Mouse (Mus musculus) hindbrain, embryonic 14.5 days (tissue): Measurements from ENCODE around the gene Myo18a. TPM values are rescaled to one million over a fixed set of nuclear protein-coding genes. Genes with fewer than 3 reads are reported as not detected.
A peak's percentile ranks its signal among the peaks of the same experiment; 100 is the strongest.

Experiments used
- ATAC-seq: fragments of 200-750 bp; cut with Nextera tagmentation; 2 replicates; pipeline ENCODE4 v1.8.0; 2017; ENCODE audit warnings: moderate number of reproducible peaks, mild to moderate bottlenecking, moderate TSS enrichment, moderate library complexity; ENCODE audit not compliant: low FRiP score
- DNase-seq: peaks from one replicate; pipeline ENCODE4 v3.0.0-alpha.2; 2015; ENCODE audit warnings: low spot score
- H3K27ac ChIP-seq: fragments of 300-500 bp; sonication (generic); 2 replicates; pipeline ENCODE4 v1.5.1; 2014; ENCODE audit warnings: mild to moderate bottlenecking, moderate library complexity
- H3K27me3 ChIP-seq: fragments of 300-500 bp; sonication (generic); 2 replicates; pipeline ENCODE4 v1.6.1; 2014; ENCODE audit warnings: mild to moderate bottlenecking, low read length, mixed read lengths; ENCODE audit not compliant: control insufficient read depth, insufficient read depth
- H3K36me3 ChIP-seq: fragments of 300-500 bp; sonication (generic); replicated peaks from 2 replicates; pipeline ENCODE4 v1.6.1; 2014; ENCODE audit not compliant: control insufficient read depth, insufficient read depth
- H3K4me1 ChIP-seq: fragments of 300-500 bp; sonication (generic); replicated peaks from 2 replicates; pipeline ENCODE4 v1.6.1; 2014; ENCODE audit warnings: antibody characterized with exemption, low read length, mixed read lengths; ENCODE audit not compliant: control insufficient read depth, insufficient read depth
- H3K4me2 ChIP-seq: fragments of 300-500 bp; sonication (generic); replicated peaks from 2 replicates; pipeline ENCODE4 v1.6.1; 2014; ENCODE audit warnings: mild to moderate bottlenecking, moderate library complexity
- H3K4me3 ChIP-seq: fragments of 300-500 bp; sonication (generic); replicated peaks from 2 replicates; pipeline ENCODE4 v1.5.1; 2014; ENCODE audit warnings: mild to moderate bottlenecking, low read length
- H3K9ac ChIP-seq: fragments of 300-500 bp; sonication (generic); 2 replicates; pipeline ENCODE4 v1.6.1; 2014
- H3K9me3 ChIP-seq: fragments of 300-500 bp; sonication (generic); 2 replicates; pipeline ENCODE4 v1.6.1; 2016; ENCODE audit warnings: low read length; ENCODE audit not compliant: control insufficient read depth
- WGBS: fragments of 180-500 bp; shearing (Covaris S2); extraction: QIAGEN DNeasy Blood & Tissue Kit; methylation state at CpG from one replicate; pipeline ENCODE4 v1.1.7; 2014; 5-methylcytosine and 5-hydroxymethylcytosine counted together
- polyA plus RNA-seq: library from polyadenylated mRNA; unstranded; fragments of >200 nt; fragmentation: Nextera tagmentation; extraction: Ambion mirVana; gene quantifications from 2 replicates; pipeline ENCODE4 v1.2.1, GENCODE M21; 2014

Myo18a gene
- polyA plus RNA-seq, 1 experiment from 2014 or later: 42.1 TPM

DNA sequence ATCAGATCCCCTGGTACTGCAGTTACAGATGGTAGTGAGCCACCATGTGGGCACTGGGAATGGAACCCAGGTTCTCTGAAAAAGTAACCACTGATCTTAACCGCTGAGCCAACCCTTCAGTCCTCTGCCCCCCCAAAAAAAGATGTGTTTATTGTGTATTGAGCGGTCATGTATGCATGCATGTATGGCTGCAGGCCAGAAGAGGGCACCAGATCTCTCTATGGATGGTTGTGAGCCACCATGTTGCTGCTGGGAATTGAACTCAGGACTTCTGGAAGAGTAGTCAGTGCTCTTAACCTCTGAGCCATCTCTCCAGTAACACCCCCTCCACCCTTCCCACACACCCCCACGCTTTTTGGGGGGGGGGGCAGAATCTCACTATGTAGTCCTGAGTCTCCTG, 72.1 kb downstream of the Myo18a start:
- no peak for DNase-seq
- no peak overlapping the region for H3K27ac ChIP-seq
- no peak overlapping the region for H3K4me3 ChIP-seq
- H3K9me3 ChIP-seq: no peaks in the 10 kb centered on the region
- H3K9ac ChIP-seq: no peak overlapping the region
- WGBS: 86% methylated on average over 3 of the region's 3 CpGs
- peaks cover 77% of the 10 kb centered on the region for H3K36me3 ChIP-seq
- H3K27me3 ChIP-seq: no peaks in the 10 kb centered on the region
- no peak for ATAC-seq
- no peak overlapping the region for H3K4me2 ChIP-seq
- peaks cover 9% of the 10 kb centered on the region; the same call in 1 of the 2 replicates for H3K4me1 ChIP-seq

DNA sequence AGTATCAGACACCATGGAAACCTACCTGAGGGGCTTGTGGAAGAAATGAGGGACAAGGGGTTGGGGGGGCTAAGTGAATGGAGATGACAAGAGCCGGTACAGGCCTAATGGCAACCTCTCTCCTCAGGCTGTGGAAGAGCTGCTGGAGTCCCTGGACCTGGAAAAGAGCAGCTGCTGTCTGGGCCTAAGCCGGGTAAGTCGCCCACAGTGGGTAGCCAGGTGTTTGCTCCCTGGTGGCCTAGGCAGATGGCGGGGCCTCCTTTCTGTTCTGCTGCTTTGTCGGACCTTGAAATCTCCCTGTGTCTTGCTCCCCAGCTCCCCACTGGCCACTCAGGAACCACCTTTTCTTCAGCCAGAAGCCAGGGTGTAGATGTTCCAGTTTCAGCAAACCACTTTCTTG, 73.2 kb downstream of the Myo18a start:
- peaks cover 78% of the 10 kb centered on the region for H3K36me3 ChIP-seq
- DNase-seq (no peak), ATAC-seq (no peak)
- 66% methylated on average over 5 of the region's 5 CpGs for WGBS
- H3K4me1 ChIP-seq: no peaks in the 10 kb centered on the region
- no peak overlapping the region for H3K27ac ChIP-seq
- H3K4me2 ChIP-seq: no peak overlapping the region
- no peaks in the 10 kb centered on the region for H3K27me3 ChIP-seq
- H3K9me3 ChIP-seq: no peaks in the 10 kb centered on the region
- no peak overlapping the region for H3K4me3 ChIP-seq
- no peak overlapping the region for H3K9ac ChIP-seq

DNA sequence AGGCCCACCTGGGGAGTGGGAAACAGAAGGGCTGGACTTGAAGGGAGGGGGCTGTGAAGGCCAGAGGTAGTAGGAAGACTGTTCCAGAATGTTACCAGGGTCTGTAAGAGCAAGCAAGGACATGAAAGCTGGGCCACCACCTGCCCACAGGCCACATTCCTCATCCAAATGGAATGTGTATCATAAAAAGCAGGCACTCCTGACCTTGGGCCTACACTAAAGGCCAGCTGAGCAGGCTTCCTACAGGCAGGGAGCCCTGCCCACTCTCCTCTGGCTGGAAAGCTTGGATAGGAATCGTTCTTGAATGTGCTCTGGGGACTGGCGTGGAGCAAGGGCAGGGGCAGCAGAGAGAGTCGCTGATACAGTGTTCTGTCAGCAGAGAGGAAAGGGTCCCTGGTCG, 73.7 kb downstream of the Myo18a start:
- WGBS: 70% methylated on average over 4 of the region's 4 CpGs
- Histone ChIP-seq H3K4me2 (no peak overlapping the region), H3K4me1 (no peaks in the 10 kb centered on the region), H3K27ac (no peak overlapping the region), H3K9ac (no peak overlapping the region), H3K9me3 (no peaks in the 10 kb centered on the region), H3K4me3 (no peak overlapping the region), H3K27me3 (no peaks in the 10 kb centered on the region), H3K36me3 (peaks cover 83% of the 10 kb centered on the region)
- ATAC-seq: no peak
- DNase-seq: no peak

DNA sequence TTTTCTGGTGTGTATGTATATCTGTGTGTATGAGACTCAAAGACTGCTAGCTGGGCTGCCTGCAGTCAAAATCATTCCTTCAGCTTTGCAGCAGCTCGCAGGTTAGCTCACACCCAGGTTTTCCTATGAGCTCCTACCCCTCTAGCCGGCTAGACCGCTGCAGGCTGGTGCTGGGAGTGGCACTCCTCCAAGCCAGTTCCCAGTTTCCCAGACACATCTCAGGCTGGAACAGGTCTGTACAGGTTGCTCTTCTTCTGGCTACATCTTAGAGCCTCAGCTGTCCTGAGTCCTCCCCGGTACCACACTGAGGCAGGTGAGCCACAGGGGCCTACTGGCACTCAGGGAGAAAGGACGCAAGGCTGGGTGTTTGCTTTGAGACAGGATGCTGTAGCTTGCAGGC, 74.8 kb downstream of the Myo18a start:
- 85% methylated on average over 5 of the region's 5 CpGs for WGBS
- no peak for ATAC-seq
- H3K4me3 ChIP-seq: no peak overlapping the region
- H3K4me1 ChIP-seq: no peaks in the 10 kb centered on the region
- H3K4me2 ChIP-seq: no peak overlapping the region
- no peak overlapping the region for H3K9ac ChIP-seq
- no peaks in the 10 kb centered on the region for H3K27me3 ChIP-seq
- H3K9me3 ChIP-seq: no peaks in the 10 kb centered on the region
- no peak for DNase-seq
- peaks cover 84% of the 10 kb centered on the region for H3K36me3 ChIP-seq
- H3K27ac ChIP-seq: no peak overlapping the region

DNA sequence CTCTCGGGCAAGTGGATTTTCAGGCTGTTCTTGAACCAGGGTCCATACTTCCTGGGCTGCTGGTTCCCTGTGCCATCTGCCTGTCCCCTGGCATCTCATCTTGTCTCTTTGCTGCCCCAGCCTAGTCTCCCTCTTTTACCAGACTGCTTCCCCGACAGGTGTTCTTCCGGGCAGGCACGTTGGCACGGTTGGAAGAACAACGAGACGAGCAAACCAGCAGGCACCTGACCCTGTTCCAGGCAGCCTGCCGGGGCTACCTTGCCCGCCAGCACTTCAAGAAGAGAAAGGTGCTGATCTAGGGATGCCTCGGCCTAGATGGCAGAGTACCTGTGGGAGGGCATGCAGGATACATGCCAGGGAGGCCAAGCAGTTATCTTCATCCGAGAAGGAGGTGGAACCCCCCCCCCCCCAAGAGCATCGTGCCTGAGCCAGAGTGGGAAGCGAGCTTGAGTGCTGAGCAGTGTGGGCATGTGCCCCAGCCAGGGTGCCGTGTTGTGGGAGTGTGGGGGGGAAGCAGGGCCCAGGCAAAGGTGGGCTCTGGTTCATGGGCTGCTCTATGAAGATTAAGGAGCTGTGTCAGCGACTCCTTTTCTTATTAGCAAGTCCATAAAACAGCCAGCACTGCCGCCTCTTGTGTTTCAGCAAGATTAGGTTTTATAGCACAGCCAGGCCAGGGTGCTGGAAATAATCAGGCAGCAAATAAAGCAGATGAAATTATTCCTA, 77.6 kb downstream of the Myo18a start:
- DNase-seq (no peak), ATAC-seq (no peak)
- H3K4me2 ChIP-seq: no peak overlapping the region
- no peak overlapping the region for H3K4me3 ChIP-seq
- H3K9me3 ChIP-seq: no peaks in the 10 kb centered on the region
- peaks cover 84% of the 10 kb centered on the region for H3K36me3 ChIP-seq
- 82% methylated on average over 16 of the region's 16 CpGs for WGBS
- H3K27ac ChIP-seq: peak overlapping the region; percentile 67
- peaks cover 13% of the 10 kb centered on the region; the same call in 1 of the 2 replicates for H3K4me1 ChIP-seq
- H3K27me3 ChIP-seq: no peaks in the 10 kb centered on the region
- no peak overlapping the region for H3K9ac ChIP-seq

DNA sequence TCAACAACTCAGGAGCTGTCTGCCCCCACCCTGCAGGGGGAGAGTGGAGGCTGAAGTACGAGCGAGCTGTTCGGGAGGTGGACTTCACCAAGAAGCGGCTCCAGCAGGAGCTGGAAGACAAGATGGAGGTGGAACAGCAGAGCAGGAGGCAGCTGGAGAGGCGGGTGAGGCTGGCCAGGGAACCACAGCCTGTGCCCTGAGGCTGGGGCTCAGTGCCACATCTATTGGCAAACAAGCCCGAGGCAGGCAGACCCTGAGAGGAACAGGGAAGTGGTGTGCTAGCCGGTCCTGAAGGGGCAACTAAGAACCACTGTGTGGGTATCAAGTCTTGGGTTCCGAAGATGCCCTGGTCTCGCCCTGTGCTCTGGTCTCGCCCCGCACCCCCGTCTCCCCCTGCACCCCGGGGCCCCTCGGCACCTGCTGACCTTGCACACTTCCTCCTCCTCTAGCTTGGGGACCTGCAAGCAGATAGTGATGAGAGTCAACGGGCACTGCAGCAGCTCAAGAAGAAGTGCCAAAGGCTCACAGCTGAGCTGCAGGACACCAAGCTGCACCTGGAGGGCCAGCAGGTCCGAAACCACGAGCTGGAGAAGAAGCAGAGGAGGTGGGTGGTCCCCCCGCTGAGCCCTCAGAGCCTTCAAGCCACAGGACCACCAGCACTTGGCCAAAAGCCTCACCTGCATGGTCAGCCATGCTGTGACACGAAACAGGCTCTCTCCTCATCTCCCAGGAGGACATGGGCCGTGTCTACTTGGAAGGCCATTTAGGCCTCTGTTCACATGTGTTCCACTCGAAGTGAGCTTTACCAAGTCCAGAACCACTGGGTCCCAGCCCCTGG, 80.2 kb downstream of the Myo18a start:
- Histone ChIP-seq H3K4me3 (no peak overlapping the region), H3K36me3 (peaks cover 86% of the 10 kb centered on the region), H3K9me3 (no peaks in the 10 kb centered on the region), H3K4me1 (peaks cover 26% of the 10 kb centered on the region), H3K27me3 (no peaks in the 10 kb centered on the region), H3K27ac (peak overlapping the region; percentile 57), H3K4me2 (no peak overlapping the region), H3K9ac (no peak overlapping the region)
- ATAC-seq (no peak), DNase-seq (no peak)
- 83% methylated on average over 21 of the region's 21 CpGs for WGBS

DNA sequence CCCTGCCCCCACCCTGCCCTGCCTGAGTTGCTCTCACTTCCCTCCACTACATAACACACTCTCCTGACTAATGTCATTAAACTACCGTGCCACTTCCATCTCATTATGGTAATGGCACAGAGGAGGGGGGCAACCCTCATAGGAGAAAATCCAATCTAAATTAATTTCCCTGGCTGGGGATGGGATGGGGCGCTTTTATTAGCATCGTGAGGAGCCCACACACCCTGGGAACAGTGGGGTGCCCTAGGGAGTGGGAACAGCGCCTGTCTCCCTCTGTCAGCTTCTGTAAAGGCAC, 80.8 kb downstream of the Myo18a start:
- H3K4me2 ChIP-seq: no peak overlapping the region
- WGBS: 26% methylated on average over 4 of the region's 4 CpGs
- no peaks in the 10 kb centered on the region for H3K27me3 ChIP-seq
- H3K4me3 ChIP-seq: no peak overlapping the region
- peaks cover 85% of the 10 kb centered on the region for H3K36me3 ChIP-seq
- DNase-seq (no peak), ATAC-seq (peak; percentile 47; the same call in 1 of the 2 replicates)
- H3K4me1 ChIP-seq: peaks cover 32% of the 10 kb centered on the region
- H3K9me3 ChIP-seq: no peaks in the 10 kb centered on the region
- H3K9ac ChIP-seq: no peak overlapping the region
- peak overlapping the region; percentile 53; the same call in 1 of the 2 replicates for H3K27ac ChIP-seq

DNA sequence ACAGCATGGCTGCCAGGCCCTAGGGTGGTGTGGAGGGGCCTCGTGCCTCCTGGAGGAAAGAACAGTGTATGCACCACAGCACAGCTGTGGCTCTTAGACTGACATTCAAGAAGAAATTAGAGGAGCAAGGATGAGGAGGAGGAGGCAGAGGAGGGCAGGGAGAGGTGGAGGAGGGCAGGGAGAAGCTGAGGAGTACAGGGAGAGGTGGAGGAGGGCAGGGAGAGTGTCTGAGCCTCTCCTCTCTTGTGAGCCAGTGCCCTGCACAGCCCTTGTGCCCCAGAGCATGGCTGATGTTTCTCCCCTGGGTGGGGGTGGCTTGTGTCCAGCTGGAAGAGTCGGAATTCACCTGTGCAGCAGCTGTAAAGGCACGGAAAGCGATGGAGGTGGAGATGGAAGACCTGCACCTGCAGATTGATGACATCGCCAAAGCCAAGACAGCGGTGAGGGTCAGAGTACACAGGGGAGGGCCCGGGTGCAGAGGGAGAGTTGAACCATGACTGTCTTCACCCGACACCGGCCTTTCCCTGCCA, 84.6 kb downstream of the Myo18a start:
- WGBS: 56% methylated on average over 9 of the region's 9 CpGs
- no peaks in the 10 kb centered on the region for H3K27me3 ChIP-seq
- peaks cover 64% of the 10 kb centered on the region for H3K4me1 ChIP-seq
- no peak for ATAC-seq
- peak overlapping the region; percentile 61 for H3K27ac ChIP-seq
- H3K4me2 ChIP-seq: no peak overlapping the region
- no peaks in the 10 kb centered on the region for H3K9me3 ChIP-seq
- no peak for DNase-seq
- peaks cover 77% of the 10 kb centered on the region for H3K36me3 ChIP-seq
- H3K9ac ChIP-seq: peak overlapping the region; percentile 28; the same call in 1 of the 2 replicates
- H3K4me3 ChIP-seq: no peak overlapping the region

DNA sequence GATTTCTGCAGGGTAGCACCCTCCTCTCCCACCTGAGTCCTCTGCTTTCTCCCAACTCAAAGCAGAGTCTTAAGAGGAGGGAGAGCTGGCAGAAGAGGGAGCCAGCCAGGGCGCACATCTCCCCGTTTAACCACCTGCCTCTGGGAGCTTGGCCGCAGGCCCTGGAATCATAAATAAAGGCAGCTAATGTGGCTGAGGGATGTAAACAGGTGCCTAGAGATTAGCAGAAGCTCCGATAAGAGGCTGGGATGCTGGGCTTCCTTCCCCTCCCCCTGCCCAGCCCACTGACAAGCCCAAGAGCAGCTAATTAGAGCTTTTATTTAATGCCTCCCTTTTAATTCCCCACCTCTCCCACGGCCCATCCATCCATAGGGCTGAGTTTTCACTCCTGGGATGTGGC, 85.1 kb downstream of the Myo18a start:
- Histone ChIP-seq H3K9ac (peak overlapping the region; percentile 28), H3K9me3 (no peaks in the 10 kb centered on the region), H3K4me2 (no peak overlapping the region), H3K36me3 (peaks cover 77% of the 10 kb centered on the region), H3K4me3 (no peak overlapping the region), H3K27me3 (no peaks in the 10 kb centered on the region), H3K27ac (peak overlapping the region; percentile 61), H3K4me1 (peaks cover 64% of the 10 kb centered on the region)
- DNase-seq: no peak
- no peak for ATAC-seq
- WGBS: 28% methylated on average over 5 of the region's 5 CpGs
